ENCODE assay signal across 8 mouse cellular contexts in the genomic region with DNA sequence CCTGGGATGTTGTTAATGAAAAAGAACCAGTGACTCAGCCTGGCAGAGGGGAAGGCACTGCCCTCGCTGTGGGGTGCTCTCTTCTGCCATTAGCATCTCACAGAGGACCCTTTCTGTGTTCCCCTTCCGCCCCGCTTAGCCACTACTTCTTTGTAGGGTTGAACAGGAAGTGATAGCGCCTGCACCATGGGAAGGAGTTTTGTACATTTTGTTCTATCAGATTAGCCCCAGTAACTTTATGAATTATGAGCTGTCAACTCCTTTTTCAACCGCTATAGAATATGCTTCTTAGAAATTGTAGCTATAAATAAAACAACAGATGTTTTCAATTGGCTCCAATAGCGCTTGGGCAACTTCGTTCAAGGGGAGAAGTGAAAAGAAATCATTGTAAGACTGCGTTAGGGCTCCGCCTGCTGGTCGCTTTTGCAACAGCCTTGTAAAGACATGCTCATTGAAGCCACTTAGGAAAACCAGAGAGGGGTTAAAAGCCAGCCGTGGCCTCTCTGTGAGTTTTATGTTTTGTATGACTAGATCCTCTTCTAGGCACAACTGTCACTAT. TPM values are rescaled to one million over a fixed set of nuclear protein-coding genes. Genes with fewer than 3 reads are reported as not detected.
A peak's percentile ranks its signal among the peaks of the same experiment; 100 is the strongest.
DNase-seq lines count a peak whose midpoint lies in the region; ATAC-seq lines count a peak whose summit lies in the region.

No protein-coding gene starts in this region.

- no peaks in the 10 kb centered on the region for H3K9me3 ChIP-seq in embryonic facial prominence, embryonic 11.5 days (replicated peaks; ENCODE audit: control insufficient read depth, low read length)
- no peaks in the 10 kb centered on the region for H3K9me3 ChIP-seq in limb, embryonic 13.5 days
- H3K9me3 ChIP-seq in midbrain, embryonic 15.5 days = no peaks in the 10 kb centered on the region

- no peak for ATAC-seq in embryonic facial prominence, embryonic 11.5 days (replicated peaks; ENCODE audit: insufficient number of reproducible peaks, low FRiP score, low TSS enrichment, low read depth)
- peak; percentile 55 for ATAC-seq in limb, embryonic 13.5 days (ENCODE audit: low FRiP score, low read depth)
- ATAC-seq in midbrain, embryonic 15.5 days (replicated peaks) = peak; percentile 69; the same call in 1 of the 2 replicates

- no peak overlapping the region for H3K4me2 ChIP-seq in embryonic facial prominence, embryonic 11.5 days (ENCODE audit: low read depth, low read length)
- peak overlapping the region; percentile 57 for H3K4me2 ChIP-seq in limb, embryonic 13.5 days (replicated peaks)
- peak overlapping the region; percentile 35 for H3K4me2 ChIP-seq in midbrain, embryonic 15.5 days

- no peak overlapping the region for H3K27ac ChIP-seq in embryonic facial prominence, embryonic 11.5 days (replicated peaks; ENCODE audit: low read depth, low read length)
- 0 out of 2 replicates have a peak overlapping the region, but pooled peaks have one; percentile 12 for H3K27ac ChIP-seq in limb, embryonic 13.5 days
- no peak overlapping the region for H3K27ac ChIP-seq in midbrain, embryonic 15.5 days

- no peak overlapping the region for H3K9ac ChIP-seq in embryonic facial prominence, embryonic 11.5 days (replicated peaks; ENCODE audit: low read length)
- no peak overlapping the region for H3K9ac ChIP-seq in limb, embryonic 13.5 days
- H3K9ac ChIP-seq in midbrain, embryonic 15.5 days = no peak overlapping the region

- H3K4me3 ChIP-seq in embryonic facial prominence, embryonic 11.5 days (ENCODE audit: low read depth, low read length) = no peak overlapping the region
- H3K4me3 ChIP-seq in limb, embryonic 13.5 days = peak overlapping the region; percentile 21; the same call in 1 of the 2 replicates
- H3K4me3 ChIP-seq in midbrain, embryonic 15.5 days = no peak overlapping the region

- H3K27me3 ChIP-seq in embryonic facial prominence, embryonic 11.5 days (ENCODE audit: control insufficient read depth, insufficient read depth, low read length) = no peaks in the 10 kb centered on the region
- H3K27me3 ChIP-seq in limb, embryonic 13.5 days = peaks cover 25% of the 10 kb centered on the region
- no peaks in the 10 kb centered on the region for H3K27me3 ChIP-seq in midbrain, embryonic 15.5 days (replicated peaks)

- peak; percentile 83 for DNase-seq in 416B (ENCODE audit: low read depth)
- peak; percentile 80 for DNase-seq in adrenal gland, postnatal 25 days
- peak; percentile 93 for DNase-seq in embryonic facial prominence, embryonic 11.5 days (ENCODE audit: low spot score)
- DNase-seq in heart, adult 11 months = peak; percentile 94
- peak; percentile 60 for DNase-seq in kidney, adult 11 months
- DNase-seq in spleen, postnatal 14 days (ENCODE audit: low spot score in 2 of 2) = peak; percentile 64 to 75

- no peaks in the 10 kb centered on the region for H3K36me3 ChIP-seq in embryonic facial prominence, embryonic 11.5 days (replicated peaks; ENCODE audit: control insufficient read depth, insufficient read depth, low read depth, low read length)
- H3K36me3 ChIP-seq in limb, embryonic 13.5 days = no peaks in the 10 kb centered on the region
- no peaks in the 10 kb centered on the region for H3K36me3 ChIP-seq in midbrain, embryonic 15.5 days (replicated peaks)

- H3K4me1 ChIP-seq in embryonic facial prominence, embryonic 11.5 days (ENCODE audit: control insufficient read depth, insufficient read depth, low read length) = no peaks in the 10 kb centered on the region
- peaks cover 24% of the 10 kb centered on the region for H3K4me1 ChIP-seq in limb, embryonic 13.5 days
- H3K4me1 ChIP-seq in midbrain, embryonic 15.5 days = peaks cover 3% of the 10 kb centered on the region

- 9% methylated on average over 11 of the region's 11 CpGs for WGBS in embryonic facial prominence, embryonic 11.5 days
- 6% methylated on average over 11 of the region's 11 CpGs for WGBS in limb, embryonic 13.5 days
- 10% methylated on average over 11 of the region's 11 CpGs for WGBS in midbrain, embryonic 15.5 days

RNA-seq across cellular contexts. Expression of gene Pik3r1, which starts 48.6 kb away (rescaled TPM):
- total RNA-seq in adrenal gland, postnatal 25 days (2021) = 130 and 193 TPM in 2 replicates
- polyA plus RNA-seq in embryonic facial prominence, embryonic 11.5 days (2014; fragmentation: Nextera tagmentation; extraction: Ambion mirVana) = 17.0 and 20.6 TPM in 2 replicates
- polyA plus RNA-seq in limb, embryonic 13.5 days (2015; fragmentation: Nextera tagmentation; extraction: Ambion mirVana) = 44.4 TPM in 2 replicates
- 42.2 and 48.8 TPM in 2 replicates for polyA plus RNA-seq in midbrain, embryonic 15.5 days (2015; fragmentation: Nextera tagmentation; extraction: Ambion mirVana)
